Mouse (Mus musculus) ovary, postnatal 10 days (tissue): Measurements from ENCODE around the gene 9130409I23Rik.

ENCODE experiments used
- DNase-seq: peaks from one replicate; pipeline ENCODE4 v3.0.0; 2022; ENCODE audit warnings: low spot score

9130409I23Rik gene

DNA sequence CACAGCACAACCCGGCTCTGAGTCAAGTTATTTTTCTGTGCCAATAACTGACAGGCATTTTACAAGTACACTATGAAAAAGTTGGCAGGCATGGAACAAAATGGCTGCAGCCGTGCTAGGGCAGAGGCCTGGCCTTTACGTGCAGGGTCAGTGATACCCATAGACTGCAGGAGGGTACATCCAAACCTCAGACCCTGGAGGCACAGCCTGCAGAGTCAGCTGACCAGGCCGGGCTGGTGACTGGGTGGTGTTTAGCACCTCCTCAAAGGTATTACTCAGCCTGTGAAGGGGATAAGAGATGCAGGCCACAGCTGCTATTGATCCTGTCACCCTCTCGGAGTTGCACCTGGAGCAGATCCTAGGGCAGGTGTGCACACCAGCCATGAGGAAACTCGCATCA is at the start of gene 9130409I23Rik:
Gene 9130409I23Rik (plus strand): TSS at position 301 of the 400 bp plus-strand sequence.
- no peak for DNase-seq

DNA sequence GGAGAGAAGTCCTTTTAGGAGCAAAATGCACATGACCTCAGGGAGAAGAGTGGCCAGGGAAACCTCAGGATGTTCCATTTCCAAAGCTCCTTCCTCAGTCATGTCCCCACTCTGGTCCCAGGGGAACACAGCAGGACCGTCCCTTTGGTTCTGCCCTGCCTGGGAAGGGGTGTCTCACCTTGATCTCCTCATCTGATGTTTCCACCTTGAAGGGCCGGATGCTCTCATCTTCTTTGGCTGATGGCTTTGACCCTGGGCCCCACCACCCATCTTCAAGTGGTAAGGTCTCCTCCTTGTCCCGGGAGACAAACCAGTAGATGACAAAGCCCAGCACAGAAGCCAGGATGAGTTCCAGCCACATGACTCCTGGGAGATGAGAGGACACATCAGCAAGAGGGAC is 49.4 kb upstream of the 9130409I23Rik start:
- DNase-seq: no peak

DNA sequence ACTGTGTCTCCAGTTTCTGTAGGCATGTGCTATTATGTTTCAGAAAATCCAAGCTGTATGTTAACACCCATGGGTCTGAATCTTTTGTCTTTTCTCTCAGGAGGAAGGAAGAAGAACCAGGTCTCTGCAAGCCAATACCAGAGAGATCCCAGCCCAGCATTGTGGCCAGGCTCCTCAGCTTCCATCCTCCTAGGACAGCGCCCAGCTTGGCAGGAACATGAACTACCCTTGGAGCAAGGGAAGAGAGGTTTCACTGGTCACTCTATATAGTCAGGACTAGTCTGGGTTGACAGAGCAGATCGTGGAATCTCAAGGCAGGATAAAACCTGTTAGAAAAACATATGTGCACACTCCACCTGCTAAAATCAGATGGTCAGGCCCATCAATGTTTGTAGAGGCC is 47.2 kb upstream of the 9130409I23Rik start:
- no peak for DNase-seq

DNA sequence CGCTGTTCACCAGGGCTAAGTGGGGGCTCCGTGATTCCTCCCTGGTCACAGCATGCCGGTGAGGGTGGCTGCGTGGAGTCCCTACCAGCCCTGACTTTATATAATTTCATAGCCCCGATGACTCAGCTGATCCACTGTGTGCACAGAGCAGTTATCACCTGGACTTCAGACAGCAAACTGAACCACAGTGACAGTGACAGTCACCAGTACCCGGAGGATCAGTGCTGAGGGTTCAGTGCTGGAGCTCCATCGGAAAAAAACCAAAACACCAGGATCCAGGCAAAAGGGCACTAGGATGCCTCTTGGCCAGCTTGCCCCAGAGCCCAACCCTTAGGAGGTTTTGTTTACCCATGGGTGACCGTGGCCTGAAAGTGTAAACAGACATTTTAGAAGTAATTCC is 45.7 kb upstream of the 9130409I23Rik start:
- DNase-seq: no peak

DNA sequence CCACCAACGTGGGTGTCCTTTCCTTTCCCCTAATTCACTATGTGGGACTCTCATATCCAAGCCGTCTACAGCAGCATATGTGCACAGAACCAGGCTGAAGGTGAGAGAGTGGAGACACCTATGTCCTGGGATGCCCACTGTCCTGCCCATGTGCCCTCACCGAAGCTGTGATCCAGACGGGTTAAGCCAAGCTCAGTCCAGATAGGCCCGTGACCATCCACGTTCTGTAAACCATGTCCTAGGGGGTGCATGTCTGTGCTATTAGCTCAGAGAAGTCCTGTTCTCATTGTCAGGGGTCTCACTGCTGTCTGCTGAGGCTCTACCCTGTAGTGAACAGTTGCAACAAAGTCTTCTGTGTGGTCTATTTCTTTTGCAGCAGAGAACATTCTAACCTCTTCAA is 43.2 kb upstream of the 9130409I23Rik start:
- DNase-seq: no peak

DNA sequence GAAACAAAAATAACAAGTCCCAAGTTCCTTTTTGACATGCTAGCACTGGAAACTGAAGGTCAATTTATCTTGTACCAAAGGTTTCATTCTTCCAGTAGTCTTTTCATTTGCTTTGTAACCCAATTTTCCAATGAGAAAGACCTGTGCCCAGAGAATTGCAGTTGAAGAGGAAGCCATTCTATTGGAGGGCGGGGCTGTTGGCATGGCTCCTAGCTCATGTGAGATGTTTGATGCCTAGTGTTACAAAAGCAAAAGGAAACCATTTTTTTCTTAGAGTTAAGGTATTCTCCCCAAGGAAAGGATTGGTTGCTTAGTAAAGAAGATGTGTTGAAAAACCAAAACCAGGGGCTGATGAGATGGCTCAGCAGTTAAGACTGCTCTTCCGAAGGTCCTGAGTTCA is 42.8 kb upstream of the 9130409I23Rik start:
- no peak for DNase-seq

DNA sequence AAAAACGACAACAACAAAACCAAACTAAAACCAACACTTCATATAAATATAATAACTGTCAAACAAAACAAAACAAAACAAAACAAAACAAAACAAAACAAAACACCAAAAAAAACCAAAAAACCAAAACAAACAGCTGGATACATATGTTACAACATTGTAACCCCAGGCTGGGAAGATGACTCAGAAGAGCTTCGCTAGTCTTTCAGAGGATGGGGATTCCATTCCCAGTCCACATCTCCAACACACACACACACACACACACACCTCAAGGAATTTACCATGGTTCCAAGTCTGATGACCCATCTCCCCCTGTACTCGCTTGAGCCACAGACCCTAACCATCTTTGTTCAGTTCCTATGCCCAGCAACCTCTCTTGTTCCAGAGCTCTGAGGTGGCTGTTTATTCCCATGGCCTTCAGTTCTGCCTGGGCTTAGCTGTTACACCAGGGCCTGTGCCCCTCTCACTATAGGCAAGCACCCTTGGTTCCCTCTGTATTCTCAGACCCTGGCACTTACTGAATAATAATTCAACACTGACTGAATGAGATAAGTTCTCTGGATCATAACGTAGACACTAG is 41.9 kb upstream of the 9130409I23Rik start:
- no peak for DNase-seq

DNA sequence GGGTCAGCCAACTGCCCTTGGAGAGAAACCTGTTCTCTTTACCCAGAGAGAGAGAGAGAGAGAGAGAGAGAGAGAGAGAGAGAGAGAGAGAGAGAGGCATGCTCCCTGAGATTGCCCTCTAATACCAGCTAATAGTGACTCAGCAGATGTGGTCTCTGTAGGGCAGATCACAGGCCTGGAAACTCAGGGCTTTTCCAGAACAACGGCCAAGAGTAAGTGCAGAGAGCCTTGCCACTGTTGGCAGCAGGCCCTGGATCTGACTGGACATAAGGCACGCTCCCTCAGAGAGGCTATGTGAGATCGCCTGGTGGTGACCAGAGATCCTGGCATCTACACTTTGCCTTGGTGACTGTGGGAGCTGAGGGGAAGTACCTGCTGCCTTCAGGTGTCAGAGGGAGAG is 41.3 kb upstream of the 9130409I23Rik start:
- peak; percentile 28 for DNase-seq

DNA sequence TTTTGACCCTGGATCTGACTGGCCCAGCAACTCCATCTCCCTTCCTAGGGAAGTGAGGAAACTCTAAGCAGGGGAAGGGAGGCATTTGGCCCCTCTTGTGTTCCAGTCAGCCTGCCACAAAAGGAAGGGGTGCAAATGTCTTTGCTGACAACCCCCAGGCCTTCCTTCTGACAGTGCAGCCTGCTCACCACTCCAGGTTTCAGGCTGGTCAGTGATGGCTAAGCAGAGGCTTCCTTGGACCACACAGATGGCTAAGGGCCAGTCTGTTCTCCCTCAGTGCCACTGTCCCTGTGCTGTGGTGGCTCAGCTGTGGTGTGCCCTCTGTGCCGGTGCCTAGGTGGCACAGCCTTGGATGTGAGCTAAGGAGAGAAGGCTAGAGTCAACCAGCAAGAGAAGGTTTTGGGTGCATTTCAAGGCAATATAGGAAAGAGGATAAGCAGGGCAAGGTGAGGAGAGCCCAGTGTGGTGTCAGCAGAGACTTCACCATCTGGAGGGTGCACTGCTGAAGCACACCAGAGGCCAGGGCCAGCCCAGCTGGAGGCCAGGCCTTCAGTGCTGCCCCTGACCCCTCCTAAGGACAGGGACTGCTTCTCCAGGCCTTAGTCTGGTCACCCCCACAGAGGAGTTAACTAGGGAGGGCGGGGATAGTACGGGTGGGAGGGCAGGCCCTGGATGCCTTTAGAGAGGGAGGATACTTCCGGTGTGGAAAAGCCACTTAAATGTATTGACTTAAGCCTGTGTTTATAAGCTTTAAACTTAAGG is 40.7 kb upstream of the 9130409I23Rik start:
- no peak for DNase-seq

DNA sequence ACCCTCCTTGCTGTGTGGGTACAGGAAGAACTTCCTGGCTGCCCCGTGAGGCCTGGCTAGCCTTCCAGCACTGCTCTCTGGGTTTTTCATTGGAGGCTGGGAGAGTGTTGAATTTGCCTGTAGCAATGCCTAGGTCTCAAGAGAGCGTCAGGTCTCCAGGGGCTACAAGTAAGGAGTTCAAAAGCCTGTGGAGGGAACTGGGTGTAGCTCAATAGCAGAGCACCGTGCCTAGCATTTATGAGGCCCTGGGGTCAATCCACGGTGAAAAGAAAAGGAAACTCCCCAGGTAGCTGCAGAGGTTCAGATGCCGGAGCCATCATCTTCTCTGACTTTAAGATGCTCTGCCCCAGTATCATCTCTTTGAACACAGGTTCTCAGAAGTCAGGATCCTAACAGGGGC is 39.4 kb upstream of the 9130409I23Rik start:
- no peak for DNase-seq

DNA sequence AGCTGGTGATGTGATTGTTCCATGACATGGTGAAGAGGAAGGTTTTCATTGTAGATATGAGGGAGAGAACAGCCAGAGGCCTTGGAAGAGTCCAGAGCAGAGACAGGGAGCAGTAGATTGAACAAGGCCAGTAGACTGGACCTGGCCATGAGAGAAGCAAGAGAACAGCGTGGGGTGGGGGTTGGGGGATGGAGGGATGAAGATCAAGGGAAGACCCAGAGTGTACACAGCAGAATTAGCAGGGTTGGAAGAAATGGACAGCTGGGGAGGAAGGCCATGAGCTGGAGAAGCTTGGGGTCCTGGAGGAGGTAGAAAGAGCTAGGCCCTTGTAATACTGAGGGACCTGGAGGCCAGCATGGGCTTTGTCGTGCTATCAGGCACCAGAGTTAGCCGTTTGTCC is 38.6 kb upstream of the 9130409I23Rik start:
- DNase-seq: no peak

DNA sequence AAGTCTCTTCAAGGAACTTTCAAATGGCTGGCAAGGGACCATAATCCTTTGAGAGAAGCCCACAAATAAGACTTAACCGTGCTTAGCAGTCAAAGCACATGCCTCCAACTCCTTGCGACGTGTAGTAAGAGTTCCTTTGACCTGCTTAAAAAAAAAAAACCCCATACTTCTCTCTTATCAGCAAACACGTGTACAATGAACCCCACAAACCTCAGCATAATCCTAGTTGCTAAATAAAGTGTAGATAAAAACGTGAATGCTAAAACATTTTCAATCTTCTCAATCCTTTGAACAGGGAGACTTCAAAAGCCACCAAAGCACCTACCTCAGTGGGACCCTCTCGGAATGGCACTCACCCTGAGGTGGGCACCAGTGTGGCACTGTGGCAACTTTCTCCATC is 37.6 kb upstream of the 9130409I23Rik start:
- DNase-seq: no peak

DNA sequence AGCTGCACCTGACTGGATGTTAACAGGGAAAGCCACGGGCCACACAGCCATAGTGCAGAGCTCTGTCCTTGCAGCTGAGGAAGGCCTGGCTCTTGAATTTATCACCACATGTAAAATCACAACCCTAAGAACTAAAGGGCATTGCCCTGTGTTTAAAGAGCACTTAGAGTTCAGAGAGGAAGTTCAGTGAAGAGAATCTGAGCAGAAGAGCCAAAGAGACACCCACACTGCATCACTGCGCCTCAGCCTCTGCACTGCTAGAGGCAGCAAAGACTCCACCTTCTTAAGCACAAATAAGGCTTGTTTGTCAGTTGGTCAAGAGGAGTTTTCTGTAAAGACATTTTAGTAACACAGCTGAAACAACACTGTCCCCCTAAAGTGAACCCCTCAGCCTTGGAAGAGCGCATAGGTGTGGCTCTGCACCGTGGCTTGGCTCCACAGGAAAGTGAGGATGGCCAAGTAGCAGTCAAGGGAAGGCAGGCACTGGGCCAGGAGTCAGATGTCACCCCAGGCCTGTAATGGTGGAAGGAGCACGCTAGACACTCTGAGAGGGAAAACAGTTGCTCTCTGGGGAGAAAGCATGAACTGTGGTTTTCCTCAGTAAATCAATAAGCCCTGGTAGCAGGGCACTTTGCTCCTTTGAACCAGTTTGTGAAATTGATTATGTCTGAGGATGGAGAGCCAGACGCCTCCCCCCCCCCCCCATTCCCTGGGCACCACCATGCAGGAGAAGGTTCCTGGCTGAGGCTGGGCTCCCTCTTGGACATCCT is 36.1 kb upstream of the 9130409I23Rik start:
- peak; percentile 33 for DNase-seq

DNA sequence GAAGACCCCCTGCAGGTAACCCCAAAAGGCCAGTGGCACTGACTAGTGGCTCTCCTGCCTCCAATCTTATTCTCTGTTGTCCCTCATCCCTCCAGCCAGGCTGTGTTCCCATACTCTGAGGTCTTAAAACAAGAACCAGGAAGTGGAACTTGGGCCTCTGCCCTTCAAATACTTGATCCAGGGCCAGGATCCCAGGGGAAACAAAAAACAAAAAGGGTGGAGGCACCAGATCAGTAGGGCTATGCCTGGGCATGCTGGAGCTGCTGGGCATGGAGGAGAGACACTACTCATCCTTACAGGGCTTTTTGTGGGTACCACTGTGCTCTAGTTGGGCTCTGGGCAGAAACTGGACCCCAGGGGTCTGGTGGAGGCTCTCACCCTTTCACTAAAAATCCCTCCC is 35.5 kb upstream of the 9130409I23Rik start:
- peak; percentile 44 for DNase-seq

DNA sequence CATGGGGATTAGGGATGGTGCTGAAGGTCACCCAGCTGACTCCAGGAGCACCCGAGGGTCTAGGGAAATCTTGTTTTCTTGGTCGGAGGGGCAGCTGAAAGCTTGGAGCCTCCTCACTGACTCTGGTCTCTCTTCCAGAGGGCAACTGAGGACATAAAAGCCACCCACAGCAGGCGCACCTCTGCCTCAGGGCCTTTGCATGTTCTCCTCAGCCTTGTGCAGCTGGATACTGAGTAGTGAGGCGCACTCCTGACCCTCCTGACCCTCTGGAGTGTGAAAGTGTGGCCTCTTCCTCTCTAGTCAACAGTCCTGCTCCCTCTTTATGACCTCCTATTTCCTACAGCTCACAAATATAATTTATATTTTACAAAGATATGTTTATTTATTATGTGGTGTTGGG is 35.0 kb upstream of the 9130409I23Rik start:
- DNase-seq: no peak

DNA sequence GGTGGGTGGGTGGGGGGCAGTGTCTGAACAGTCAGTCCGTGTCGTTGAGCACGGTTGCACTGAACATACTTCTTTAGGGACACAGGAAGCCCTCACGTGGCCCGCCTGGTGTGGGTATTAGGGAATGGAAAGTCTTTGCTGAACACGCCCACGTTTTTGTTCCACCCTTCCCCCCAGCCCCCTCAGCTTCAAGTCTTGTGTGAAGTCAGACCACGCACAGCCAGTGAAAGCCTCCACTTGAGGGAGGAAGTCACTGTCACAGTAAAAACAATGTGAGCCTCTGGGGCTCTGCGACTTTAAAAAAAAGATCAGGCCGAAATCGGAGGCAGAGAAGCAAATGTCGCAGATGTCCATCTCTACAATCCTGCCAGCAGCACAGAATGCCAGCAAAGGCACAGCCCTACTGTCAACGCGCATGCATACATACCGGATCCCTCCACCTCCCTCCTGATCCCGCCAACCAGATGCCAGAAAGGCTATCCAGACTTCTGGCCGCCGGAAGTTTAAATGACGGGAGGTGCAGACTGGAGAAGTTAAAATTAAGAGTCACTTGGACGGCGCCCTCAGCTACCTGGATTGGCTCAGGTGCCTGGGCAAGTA is 34.4 kb upstream of the 9130409I23Rik start:
- peak; percentile 33 for DNase-seq

DNA sequence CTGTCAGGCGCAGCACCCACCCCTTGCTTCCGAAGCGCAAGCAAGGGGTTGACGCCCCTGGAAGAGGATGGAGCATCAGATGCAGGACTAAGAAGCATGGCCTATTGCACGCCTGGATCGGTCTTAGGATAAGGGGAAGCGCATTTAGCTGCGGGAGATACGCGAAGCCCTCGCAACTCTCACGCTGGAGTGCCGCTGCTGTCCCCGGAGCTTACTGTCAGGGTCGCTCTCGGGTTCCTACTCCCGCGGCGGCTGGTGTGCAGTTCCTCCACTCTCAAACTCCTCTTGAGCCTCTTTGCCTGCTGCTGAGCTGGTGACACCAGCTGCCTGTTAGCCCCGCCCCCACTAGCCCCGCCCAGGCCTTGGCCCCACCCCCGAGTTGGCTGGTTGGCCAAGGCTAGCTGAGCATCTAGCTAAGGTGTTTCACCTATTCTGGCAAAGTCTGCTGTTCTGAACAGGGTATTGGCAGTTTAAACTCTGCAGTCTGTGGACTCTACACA is 33.8 kb upstream of the 9130409I23Rik start:
- peak; percentile 43 for DNase-seq

DNA sequence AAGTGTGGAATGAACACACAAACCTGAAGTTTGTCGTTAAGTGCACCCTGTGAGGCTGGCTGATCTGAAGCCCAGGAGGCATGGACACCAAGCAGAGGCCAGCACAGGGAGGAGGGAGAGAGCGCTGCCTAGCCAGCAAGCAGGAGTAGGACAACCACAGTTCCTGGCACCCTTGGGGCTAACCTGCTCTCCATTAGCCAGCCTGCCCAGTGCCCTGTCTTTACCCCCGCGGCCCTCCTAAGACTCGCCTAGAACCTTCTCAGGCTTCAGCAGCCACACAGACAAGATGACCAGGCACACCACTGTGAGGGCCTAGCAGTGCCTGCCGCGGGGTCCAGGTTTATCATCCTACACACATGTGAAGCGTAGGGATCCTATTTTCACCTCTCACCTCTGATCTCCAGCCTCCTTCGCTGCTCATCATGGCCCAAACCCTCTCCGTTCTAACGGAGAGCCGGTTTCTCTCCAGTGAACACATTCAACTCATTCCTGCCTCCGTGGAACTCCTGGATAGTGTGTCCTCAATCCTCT is 33.1 kb upstream of the 9130409I23Rik start:
- no peak for DNase-seq

DNA sequence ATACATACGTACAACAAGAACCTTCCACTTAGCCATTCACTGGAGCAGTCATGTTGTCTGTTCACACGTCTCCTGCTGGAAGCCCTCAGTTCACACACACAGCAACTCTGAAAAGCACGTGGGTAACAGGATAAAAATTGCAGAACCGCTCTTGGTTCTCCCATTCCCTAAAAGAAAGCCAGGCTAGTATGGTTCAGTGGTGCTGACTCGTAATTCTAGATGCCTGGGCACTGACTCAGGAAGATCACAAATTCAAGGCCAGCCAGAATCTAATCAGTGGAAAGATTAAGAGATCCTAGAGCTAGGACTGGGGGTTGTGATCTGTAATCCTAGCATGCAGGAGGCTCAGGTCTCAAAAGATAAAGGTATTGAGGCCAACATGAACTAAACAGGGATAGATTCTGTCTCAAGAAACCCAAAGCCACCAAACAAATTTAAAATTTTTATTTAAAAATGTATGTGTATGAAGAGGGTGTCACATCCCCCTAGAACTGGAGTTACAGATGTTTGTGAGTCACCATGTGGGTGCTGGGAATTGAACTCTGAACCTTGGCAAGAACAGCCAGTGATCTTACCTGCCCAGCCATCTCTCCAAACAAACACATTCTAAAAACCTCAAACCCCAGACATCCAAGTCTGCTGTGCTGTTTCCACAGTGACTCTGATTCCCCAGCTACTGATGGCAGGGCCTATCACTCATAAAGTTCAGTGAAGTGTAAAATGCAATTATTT is 30.1 kb upstream of the 9130409I23Rik start, which contains the start of gene Ephx1:
Gene Ephx1 (minus strand): TSS at position 149 of the 732 bp plus-strand sequence.
- no peak for DNase-seq

DNA sequence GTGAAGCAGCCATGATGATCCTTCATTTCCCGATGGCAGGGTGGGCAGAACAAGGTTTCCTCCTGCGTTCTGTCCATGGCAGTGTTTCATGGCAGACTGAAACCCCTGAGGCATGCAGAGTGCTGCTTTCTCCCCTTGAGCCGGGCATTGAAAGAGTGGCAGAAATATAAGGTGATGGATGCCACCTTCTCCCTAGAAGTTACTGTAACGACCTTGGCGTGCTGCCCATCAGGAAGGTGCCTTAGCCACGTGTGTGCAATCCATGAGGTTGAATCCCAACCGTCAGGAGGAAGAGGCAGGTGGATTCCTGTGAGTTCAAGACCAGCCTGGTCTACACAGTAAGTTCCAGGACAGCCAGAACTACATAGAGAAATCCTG is 29.6 kb upstream of the 9130409I23Rik start:
- no peak for DNase-seq

DNA sequence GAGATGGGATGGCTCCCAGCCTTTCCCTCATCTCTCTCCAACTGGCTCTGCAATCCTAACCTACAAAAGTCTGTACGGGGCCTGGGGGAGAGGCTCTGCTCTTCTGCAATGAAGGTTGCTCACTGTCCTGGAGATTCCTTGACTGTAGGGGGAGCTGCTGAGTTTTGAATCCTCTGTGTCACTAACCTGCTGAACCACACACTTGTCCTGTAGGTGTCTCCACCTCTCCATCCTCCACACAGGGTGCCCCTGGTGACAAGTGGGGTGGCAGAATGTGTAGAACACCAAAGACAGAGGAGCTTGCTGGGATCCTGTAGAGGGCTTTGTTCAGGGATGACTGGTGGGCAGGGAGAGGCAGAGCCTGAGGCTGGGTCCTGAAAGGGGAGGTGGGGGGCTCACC is 28.8 kb upstream of the 9130409I23Rik start:
- no peak for DNase-seq
